Mouse (Mus musculus) heart, postnatal 4 days (tissue): ENCODE data around the gene Cmc1. TPM values are rescaled to one million over a fixed set of nuclear protein-coding genes. Genes with fewer than 3 reads are reported as not detected.

ENCODE experiments used
- DNase-seq: peaks from one replicate; pipeline ENCODE4 v3.0.0; 2021
- total RNA-seq, 2 experiments: library from RNA; stranded (reverse); gene quantifications; 2 replicates each; pipeline ENCODE4 v1.2.3; 2021

The Cmc1 gene
- total RNA-seq, 2 experiments from 2014 or later = 25.9 to 27.9 TPM

- no peak for DNase-seq
These were observed 39.6 kb downstream of the Cmc1 start for GRCm38 (mm10) chr9:118110360-118110710.

- DNase-seq = no peak
These were observed 40.1 kb downstream of the Cmc1 start for GRCm38 (mm10) chr9:118109697-118110359.

- no peak for DNase-seq
These were observed 41.4 kb downstream of the Cmc1 start for GRCm38 (mm10) chr9:118108527-118109011.

GRCm38 (mm10) chr9:118101802-118102201 lies 48.2 kb downstream of the Cmc1 start:
- DNase-seq = no peak

DNA sequence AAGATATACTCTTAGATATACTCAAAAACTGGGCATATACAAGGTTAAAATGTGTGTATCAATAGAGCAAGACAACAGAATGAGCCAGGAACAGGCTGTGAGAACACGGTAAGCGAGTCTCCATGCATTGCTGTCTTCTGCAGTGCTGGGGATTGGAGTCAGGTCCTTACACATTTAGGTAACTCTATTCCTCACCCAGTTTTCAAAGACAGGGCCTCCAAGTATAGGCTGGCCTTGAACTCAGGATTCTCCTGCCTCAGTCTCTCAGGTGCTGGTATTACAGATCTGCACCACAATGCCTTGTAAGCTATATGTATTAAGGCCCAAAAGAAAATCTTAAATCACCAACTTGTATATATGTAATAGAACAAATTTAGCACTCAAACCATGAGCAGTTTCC lies 49.5 kb downstream of the Cmc1 start:
- DNase-seq = no peak

DNA sequence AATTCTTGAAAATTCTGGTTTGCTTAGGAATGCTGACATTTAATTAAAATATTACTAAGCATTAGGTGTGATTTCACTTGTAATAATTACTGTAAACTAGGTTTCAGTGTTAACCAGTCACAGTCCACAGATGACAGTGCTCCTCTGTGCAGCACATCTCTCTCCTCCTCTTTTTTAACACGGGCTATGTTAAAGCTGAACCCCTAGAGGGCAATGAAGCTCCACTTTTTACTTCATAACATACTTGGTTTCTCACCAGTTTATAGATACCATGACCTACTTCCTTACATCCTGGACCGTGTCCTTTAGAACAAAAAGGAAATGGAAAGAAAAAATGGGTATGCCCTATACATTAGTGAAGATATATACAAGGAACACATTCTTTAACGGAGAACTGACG lies 50.6 kb downstream of the Cmc1 start:
- no peak for DNase-seq

GRCm38 (mm10) chr9:118083834-118084233 lies 66.1 kb downstream of the Cmc1 start:
- DNase-seq = no peak

DNA sequence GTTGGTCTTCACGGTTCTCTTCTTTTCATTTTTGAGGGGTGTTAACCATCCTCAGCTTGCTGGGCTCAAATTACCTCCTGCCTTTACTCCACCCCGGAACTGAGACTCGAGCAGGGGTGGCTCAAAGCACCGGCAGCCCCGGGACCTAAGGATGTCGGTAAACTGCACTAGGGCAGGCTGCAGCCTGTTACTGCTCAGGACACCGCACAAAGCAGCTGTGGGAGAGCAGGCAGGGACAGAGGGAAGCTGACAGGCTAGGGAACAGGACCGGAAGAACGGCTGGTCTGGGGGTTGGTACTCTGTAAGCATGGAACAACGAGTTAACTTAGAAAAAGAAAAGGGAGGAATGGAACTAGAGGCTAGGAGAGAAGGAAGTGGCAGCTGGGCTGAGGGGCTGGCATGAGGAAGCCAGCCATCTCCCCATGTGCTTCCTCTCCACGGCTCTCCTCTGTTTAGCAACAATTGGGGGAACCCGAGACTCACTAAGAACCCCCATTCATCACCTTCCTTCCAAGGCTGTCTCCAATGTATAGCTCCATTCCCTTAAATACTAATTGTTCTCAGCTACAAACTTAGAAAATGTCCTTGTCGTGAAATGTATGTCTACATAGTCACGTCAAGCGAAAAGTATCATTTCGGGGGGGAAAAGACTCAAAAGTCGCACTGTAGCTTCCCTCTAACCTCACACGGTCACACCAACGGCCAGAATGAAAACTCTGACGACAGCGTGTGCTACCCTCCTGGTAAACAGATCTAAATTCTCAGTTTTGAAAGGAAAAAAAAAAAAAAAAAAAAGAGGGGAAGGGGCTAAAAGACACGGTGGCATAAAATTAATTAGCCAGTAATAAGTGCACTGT lies 67.2 kb downstream of the Cmc1 start:
- no peak for DNase-seq

DNA sequence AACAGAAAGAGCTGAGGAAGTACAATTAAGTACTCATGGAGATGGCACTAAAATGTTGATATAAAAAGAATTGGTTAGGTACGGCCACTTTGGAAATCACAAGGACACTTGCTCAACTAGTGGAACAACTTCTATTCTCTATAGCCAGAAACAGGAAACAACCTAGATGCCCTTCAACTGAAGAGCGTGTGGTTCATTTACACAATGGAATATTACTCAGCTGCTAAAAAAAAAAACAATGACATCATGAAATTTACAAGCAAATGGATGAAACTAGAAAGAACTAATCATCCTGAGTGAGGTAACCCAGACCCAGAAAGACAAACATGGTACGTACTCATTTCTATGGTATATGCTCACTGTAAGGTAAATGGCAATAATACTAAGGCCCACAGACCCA lies 76.6 kb downstream of the Cmc1 start:
- DNase-seq = no peak

GRCm38 (mm10) chr9:118072101-118072500 lies 77.9 kb downstream of the Cmc1 start:
- DNase-seq = no peak

DNA sequence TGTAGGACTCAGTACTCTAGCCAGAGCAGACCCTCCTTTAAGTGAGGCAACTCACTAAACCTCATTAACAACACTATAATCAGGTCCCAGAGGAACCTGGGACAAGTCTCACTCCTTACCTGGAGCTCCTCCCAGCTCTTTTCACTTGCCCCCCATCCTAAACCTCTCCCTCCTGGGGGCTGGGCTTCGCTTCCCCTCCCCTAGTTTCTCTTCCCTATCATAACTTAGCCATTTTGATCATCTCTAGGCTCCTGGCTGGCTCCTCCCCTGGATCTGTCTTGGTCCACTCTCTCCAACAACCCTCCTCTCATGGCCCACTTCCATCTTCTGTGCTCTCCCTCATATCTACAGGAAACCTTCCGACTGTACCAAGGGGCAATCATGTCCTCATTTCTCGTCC lies 78.6 kb downstream of the Cmc1 start:
- no peak for DNase-seq

- DNase-seq = no peak
These were observed 79.5 kb downstream of the Cmc1 start for GRCm38 (mm10) chr9:118070442-118070841.

GRCm38 (mm10) chr9:118059101-118059500 lies 90.9 kb downstream of the Cmc1 start:
- DNase-seq = no peak

DNA sequence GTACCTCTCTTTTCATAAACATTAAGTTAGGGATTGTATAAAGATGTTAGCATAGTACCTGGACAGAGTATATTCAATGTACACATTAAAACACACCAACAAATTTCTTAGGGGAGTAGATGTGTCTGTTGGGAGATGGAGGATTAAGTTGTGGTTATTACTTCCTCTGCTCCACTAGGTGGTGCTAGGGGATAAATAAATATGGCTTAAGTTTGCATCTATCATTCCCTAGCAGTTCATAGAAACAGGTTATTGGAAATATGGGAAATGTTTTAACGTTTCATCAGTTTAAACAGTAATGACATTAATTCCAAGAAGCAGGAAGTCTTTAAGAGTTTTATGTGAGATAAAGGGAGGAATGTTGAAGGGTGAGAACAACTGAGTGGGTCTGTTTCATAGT lies 96.7 kb downstream of the Cmc1 start:
- no peak for DNase-seq

DNA sequence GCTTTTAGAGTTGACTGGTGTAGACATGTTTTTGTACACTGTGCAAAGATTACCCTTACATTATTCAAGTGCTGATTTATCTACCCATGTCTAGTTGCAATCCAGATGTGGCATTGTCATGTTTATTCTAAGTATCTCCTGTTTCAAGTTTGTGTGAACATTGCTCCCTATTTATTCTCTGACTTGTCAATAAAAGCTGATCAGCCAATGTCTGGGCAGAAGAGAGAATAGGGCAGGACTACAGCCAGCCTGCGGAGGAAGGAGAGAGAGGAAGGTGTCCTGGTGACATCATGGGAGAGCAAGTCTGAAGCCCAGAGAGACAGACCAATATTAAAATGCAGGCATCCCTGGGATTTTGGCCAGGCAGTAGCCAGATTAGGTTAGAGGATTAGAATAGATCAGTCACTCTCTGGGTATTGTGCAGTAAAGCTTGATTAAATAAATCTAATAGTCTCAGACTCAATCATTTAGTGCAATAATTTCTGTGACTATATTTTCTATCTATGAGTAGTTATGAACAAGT lies 104.9 kb downstream of the Cmc1 start:
- no peak for DNase-seq

DNA sequence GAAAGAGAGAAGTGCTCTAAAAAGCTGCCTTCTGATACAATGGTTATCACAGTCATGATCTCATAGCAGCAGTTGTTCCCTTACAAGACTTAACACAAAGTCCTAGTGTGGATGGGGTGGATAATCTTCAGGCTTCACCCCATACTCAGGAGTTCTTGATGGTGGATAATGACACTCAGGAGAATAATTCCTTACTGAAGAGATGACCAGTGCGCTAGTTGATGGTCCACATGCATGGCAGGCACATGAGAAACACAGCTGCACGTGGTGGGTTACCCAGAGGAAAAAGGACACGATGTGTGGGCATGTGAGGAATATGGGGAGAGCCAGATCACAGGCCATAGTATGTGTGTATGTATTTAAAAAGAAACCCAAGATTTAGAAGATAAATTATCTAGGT lies 106.4 kb downstream of the Cmc1 start:
- DNase-seq = no peak

DNA sequence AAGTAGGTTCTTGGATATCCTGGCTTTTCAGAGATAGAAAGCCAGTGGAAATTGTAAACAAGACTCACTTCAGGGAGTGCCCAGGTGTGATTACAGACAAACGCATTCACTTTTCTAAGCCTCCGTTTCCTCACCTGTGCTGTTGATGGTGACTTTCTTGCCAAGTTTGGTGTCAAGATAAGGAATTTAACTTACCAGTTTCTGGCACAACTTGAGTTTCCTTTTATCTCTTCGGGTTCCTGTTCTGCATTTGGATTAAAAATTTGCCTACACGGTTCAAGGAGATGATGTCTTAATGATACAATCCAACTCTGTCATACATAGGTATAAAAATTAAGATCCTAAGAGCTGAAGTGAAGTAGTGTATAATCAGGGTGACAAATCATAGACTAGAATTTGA lies 107.2 kb downstream of the Cmc1 start:
- no peak for DNase-seq

GRCm38 (mm10) chr9:118041646-118042045 lies 108.3 kb downstream of the Cmc1 start:
- no peak for DNase-seq

DNA sequence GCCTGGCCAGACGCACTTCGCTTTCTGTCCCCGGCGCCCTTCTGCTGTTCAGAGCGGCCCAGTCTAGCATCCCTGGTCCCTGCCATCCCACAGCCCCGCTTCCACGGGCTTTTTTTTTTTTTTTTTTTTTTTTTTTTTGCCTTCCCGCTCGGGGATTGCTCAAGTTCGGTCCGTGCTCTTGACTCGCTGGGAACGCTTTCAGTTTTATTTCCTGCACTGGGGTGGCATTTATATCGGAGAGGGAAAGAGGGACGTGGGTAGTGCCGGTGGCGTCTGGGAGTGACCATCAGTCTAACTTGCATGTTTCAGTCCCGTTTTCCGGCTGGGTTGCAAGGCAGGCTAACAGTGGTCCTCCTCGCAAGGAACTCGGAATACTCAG lies 109.0 kb downstream of the Cmc1 start:
- DNase-seq = no peak

DNA sequence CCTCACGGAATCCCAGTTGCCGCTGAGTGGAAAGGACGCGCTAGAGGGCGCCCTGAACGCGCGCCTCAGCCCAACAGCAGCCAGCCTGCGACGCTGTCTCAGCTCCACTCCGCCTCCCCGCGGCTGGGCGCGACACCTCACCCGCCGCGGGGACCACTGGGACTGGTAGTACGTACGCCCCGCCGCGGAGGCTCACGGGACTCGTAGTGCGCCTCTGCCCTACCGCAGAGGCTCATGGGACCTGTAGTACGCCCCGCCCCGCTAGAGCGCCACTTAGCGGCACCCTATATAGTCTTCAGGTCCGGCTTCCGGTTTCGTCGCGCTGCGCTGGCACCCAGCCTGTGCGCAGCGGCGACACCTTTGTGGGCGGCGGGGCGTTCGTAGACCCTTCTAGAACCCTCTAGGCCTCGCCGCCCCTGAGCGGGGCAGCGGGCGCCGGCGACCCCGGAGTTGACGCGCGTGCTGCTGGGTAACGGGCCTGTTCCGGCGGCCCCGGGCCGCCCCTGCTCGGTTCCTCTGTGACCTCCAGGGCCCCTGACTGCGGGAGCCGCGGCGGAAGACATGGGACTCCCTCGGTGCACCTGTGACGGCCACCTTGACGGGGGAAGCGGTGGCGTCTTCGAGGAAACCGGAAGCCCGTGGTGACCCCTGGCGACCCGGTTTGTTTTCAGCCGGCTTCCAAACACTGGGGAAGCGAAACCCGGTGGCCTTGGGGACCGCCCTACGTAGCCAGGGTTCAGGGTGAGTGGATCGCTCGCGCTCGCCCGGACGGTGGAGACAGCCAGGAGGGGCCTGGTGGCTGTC lies 109.6 kb downstream of the Cmc1 start, which contains the start of gene Azi2:
Azi2 (plus strand) TSS at position 282 of the 804 bp plus-strand sequence.
- peak; percentile 98 for DNase-seq

DNA sequence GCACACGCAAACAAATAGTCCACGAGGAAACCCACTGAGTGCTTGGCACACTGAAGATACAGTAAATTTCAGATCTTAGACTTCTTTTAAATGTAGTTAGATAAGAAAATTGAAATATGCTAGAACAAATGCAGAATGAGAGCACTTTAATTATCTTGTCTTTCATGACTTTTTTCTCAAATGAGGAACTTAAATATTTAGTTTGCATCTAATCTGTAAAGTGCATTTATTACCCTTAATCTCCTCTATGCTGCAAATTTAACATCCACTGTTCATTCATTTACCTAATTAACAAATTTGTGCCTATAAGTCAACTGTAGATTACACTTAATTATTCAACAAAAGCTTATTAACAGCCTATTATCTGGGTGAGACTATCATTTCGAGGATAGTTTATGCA lies 115.0 kb downstream of the Cmc1 start:
- DNase-seq = no peak

DNA sequence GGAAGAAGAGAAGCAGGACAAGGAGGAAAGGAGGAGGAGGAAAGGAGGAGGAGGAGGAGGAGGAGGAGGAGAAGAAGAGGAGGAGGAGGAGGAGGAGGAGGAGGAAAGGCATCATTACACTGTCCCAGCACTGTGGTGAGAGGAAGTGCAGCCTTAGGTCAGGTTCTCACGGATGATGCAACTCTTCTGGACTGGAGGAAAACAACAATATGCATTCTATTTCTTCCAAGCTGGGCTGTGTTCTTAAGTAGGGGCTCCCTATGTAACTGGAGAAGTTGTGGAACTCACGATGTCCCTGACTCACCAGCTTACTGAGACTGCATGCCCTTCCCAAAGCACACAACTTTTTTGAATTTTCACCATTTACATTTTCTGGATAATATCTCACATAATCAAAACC lies 118.3 kb downstream of the Cmc1 start:
- DNase-seq = no peak

DNA sequence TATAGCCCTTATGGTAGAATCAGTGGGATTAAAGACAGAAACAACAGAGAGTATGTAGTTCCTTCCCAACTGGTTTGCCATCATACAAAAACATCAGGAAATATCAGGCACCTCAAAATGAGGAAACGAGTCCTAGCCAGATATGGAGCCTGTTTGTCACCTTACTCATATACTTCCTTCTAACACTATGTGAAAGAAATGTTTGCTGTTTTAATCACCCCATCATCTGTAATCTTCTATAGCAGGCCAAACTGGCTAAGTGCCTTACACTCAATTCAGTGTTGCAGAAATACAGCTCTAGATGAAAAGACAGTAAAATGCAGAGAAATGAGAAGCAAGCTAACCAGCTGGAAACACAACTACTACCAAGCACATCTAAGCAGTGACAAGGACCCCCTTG lies 119.7 kb downstream of the Cmc1 start:
- DNase-seq = no peak
